Mouse (Mus musculus): Measurements from ENCODE around the gene Kcnj14. TPM values are rescaled to one million over a fixed set of nuclear protein-coding genes. Genes with fewer than 3 reads are reported as not detected.

Gene Kcnj14
- 2.2 TPM in 2 replicates for polyA plus RNA-seq (2015; fragmentation: Nextera tagmentation; extraction: Ambion mirVana)

GRCm38 (mm10) chr7:45824598-45824997 lies at the start of gene Kcnj14:
Gene Kcnj14, minus strand, starts transcription at chr7:45824782.
- Histone ChIP-seq H3K36me3 (peaks cover 64% of the 10 kb centered on the region), H3K4me3 (no peak within 1 kb of the TSS), H3K9me3 (no peaks in the 10 kb centered on the region), H3K9ac (peak within 1 kb of the TSS; percentile 46; the same call in 1 of the 2 replicates), H3K27me3 (0 out of 2 replicates have a peak, but pooled peaks cover 4% of the 10 kb centered on the region), H3K27ac (no peak within 1 kb of the TSS), H3K4me2 (no peak within 1 kb of the TSS), H3K4me1 (peaks cover 5% of the 10 kb centered on the region)
- 69% methylated on average over 7 of the region's 7 CpGs for WGBS
- ATAC-seq (ENCODE audit: insufficient number of reproducible peaks, insufficient read depth, low FRiP score, low TSS enrichment, low read depth) = 0 out of 2 replicates have a peak, but pooled peaks have one; percentile 32

- H3K4me2 ChIP-seq = peak overlapping the region; percentile 88
- H3K9me3 ChIP-seq = no peaks in the 10 kb centered on the region
- peaks cover 44% of the 10 kb centered on the region for H3K4me1 ChIP-seq
- peaks cover 39% of the 10 kb centered on the region for H3K36me3 ChIP-seq
- peaks cover 39% of the 10 kb centered on the region for H3K27me3 ChIP-seq
- peak overlapping the region; percentile 98 for H3K9ac ChIP-seq
- WGBS = 2% methylated on average over 28 of the region's 28 CpGs
- H3K4me3 ChIP-seq = peak overlapping the region; percentile 88
- peak overlapping the region; percentile 86 for H3K27ac ChIP-seq
- ATAC-seq (ENCODE audit: insufficient number of reproducible peaks, insufficient read depth, low FRiP score, low TSS enrichment, low read depth) = peak; percentile 53
These were observed 48.7 kb upstream of the Kcnj14 start for GRCm38 (mm10) chr7:45873061-45873947.

GRCm38 (mm10) chr7:45872624-45873023 lies 48.0 kb upstream of the Kcnj14 start, which contains the start of gene Kdelr1:
Gene Kdelr1, plus strand, starts transcription at chr7:45872772.
- peak; percentile 69 for ATAC-seq (ENCODE audit: insufficient number of reproducible peaks, insufficient read depth, low FRiP score, low TSS enrichment, low read depth)
- under 1% methylated on average over 18 of the region's 18 CpGs for WGBS
- H3K4me1 ChIP-seq = peaks cover 51% of the 10 kb centered on the region

GRCm38 (mm10) chr7:45870282-45871058 lies 45.9 kb upstream of the Kcnj14 start:
- H3K36me3 ChIP-seq = peaks cover 14% of the 10 kb centered on the region
- WGBS = 1% methylated on average over 30 of the region's 30 CpGs
- H3K27me3 ChIP-seq = peaks cover 53% of the 10 kb centered on the region
- no peaks in the 10 kb centered on the region for H3K9me3 ChIP-seq
- H3K9ac ChIP-seq = peak overlapping the region; percentile 71
- peaks cover 56% of the 10 kb centered on the region for H3K4me1 ChIP-seq
- no peak overlapping the region for H3K27ac ChIP-seq
- H3K4me2 ChIP-seq = peak overlapping the region; percentile 70
- no peak for ATAC-seq (ENCODE audit: insufficient number of reproducible peaks, insufficient read depth, low FRiP score, low TSS enrichment, low read depth)
- peak overlapping the region; percentile 36 for H3K4me3 ChIP-seq

More at GRCm38 (mm10) chr7:45872624-45873023, 48.0 kb upstream of the Kcnj14 start, which contains the start of gene Kdelr1:
- Histone ChIP-seq H3K9ac (peak within 1 kb of the TSS; percentile 98), H3K9me3 (no peaks in the 10 kb centered on the region), H3K4me3 (peak within 1 kb of the TSS; percentile 88), H3K36me3 (peaks cover 34% of the 10 kb centered on the region), H3K4me2 (peak within 1 kb of the TSS; percentile 88), H3K27me3 (peaks cover 45% of the 10 kb centered on the region), H3K27ac (peak within 1 kb of the TSS; percentile 86)

- Histone ChIP-seq H3K27ac (no peak overlapping the region), H3K4me3 (peak overlapping the region; percentile 36), H3K4me1 (peaks cover 51% of the 10 kb centered on the region), H3K27me3 (peaks cover 53% of the 10 kb centered on the region), H3K9ac (peak overlapping the region; percentile 59), H3K9me3 (no peaks in the 10 kb centered on the region), H3K36me3 (peaks cover 8% of the 10 kb centered on the region), H3K4me2 (peak overlapping the region; percentile 70)
- 2% methylated on average over 14 of the region's 14 CpGs for WGBS
- ATAC-seq (ENCODE audit: insufficient number of reproducible peaks, insufficient read depth, low FRiP score, low TSS enrichment, low read depth) = no peak
These were observed 45.2 kb upstream of the Kcnj14 start for GRCm38 (mm10) chr7:45869787-45870186.

GRCm38 (mm10) chr7:45869107-45869670 lies 44.6 kb upstream of the Kcnj14 start:
- Histone ChIP-seq H3K4me1 (peaks cover 45% of the 10 kb centered on the region), H3K9ac (peak overlapping the region; percentile 59), H3K4me2 (peak overlapping the region; percentile 70), H3K36me3 (peaks cover 2% of the 10 kb centered on the region; the same call in 1 of the 2 replicates), H3K27ac (no peak overlapping the region), H3K9me3 (no peaks in the 10 kb centered on the region), H3K27me3 (peaks cover 53% of the 10 kb centered on the region), H3K4me3 (peak overlapping the region; percentile 36)
- WGBS = 17% methylated on average over 8 of the region's 8 CpGs
- no peak for ATAC-seq (ENCODE audit: insufficient number of reproducible peaks, insufficient read depth, low FRiP score, low TSS enrichment, low read depth)

GRCm38 (mm10) chr7:45867871-45868270 lies 43.3 kb upstream of the Kcnj14 start:
- peaks cover 53% of the 10 kb centered on the region for H3K27me3 ChIP-seq
- H3K4me3 ChIP-seq = no peak overlapping the region
- ATAC-seq (ENCODE audit: insufficient number of reproducible peaks, insufficient read depth, low FRiP score, low TSS enrichment, low read depth) = no peak
- H3K4me1 ChIP-seq = peaks cover 39% of the 10 kb centered on the region
- 19% methylated on average over 2 of the region's 2 CpGs for WGBS
- no peak overlapping the region for H3K9ac ChIP-seq
- no peaks in the 10 kb centered on the region for H3K36me3 ChIP-seq
- H3K9me3 ChIP-seq = no peaks in the 10 kb centered on the region
- no peak overlapping the region for H3K27ac ChIP-seq
- H3K4me2 ChIP-seq = peak overlapping the region; percentile 82

- under 1% methylated on average over 117 of the region's 117 CpGs for WGBS
- H3K4me3 ChIP-seq = peak overlapping the region; percentile 75
- peak overlapping the region; percentile 94 for H3K9ac ChIP-seq
- H3K27me3 ChIP-seq = peaks cover 53% of the 10 kb centered on the region
- no peaks in the 10 kb centered on the region for H3K36me3 ChIP-seq
- peaks cover 39% of the 10 kb centered on the region for H3K4me1 ChIP-seq
- H3K4me2 ChIP-seq = peak overlapping the region; percentile 82
- H3K27ac ChIP-seq = peak overlapping the region; percentile 77
- ATAC-seq (ENCODE audit: insufficient number of reproducible peaks, insufficient read depth, low FRiP score, low TSS enrichment, low read depth) = peak; percentile 65
- H3K9me3 ChIP-seq = no peaks in the 10 kb centered on the region
These were observed 41.6 kb upstream of the Kcnj14 start for GRCm38 (mm10) chr7:45865925-45866910.

GRCm38 (mm10) chr7:45864435-45864834 lies 39.9 kb upstream of the Kcnj14 start:
- Histone ChIP-seq H3K9me3 (no peaks in the 10 kb centered on the region), H3K4me1 (peaks cover 23% of the 10 kb centered on the region), H3K9ac (no peak overlapping the region), H3K36me3 (no peaks in the 10 kb centered on the region), H3K27ac (no peak overlapping the region), H3K4me3 (no peak overlapping the region), H3K27me3 (peaks cover 45% of the 10 kb centered on the region), H3K4me2 (no peak overlapping the region)
- 50% methylated on average over 3 of the region's 3 CpGs for WGBS
- ATAC-seq (ENCODE audit: insufficient number of reproducible peaks, insufficient read depth, low FRiP score, low TSS enrichment, low read depth) = no peak

- Histone ChIP-seq H3K4me1 (peaks cover 14% of the 10 kb centered on the region), H3K9me3 (no peaks in the 10 kb centered on the region), H3K9ac (no peak overlapping the region), H3K27ac (no peak overlapping the region), H3K4me3 (no peak overlapping the region), H3K36me3 (no peaks in the 10 kb centered on the region), H3K27me3 (peaks cover 45% of the 10 kb centered on the region), H3K4me2 (no peak overlapping the region)
- WGBS = 89% methylated on average over 7 of the region's 7 CpGs
- ATAC-seq (ENCODE audit: insufficient number of reproducible peaks, insufficient read depth, low FRiP score, low TSS enrichment, low read depth) = no peak
These were observed 38.2 kb upstream of the Kcnj14 start for GRCm38 (mm10) chr7:45862804-45863203.

All from embryonic facial prominence, embryonic 13.5 days (tissue).